Mouse (Mus musculus): ENCODE measurements around the gene Pbld1.

Pbld1 gene

DNA sequence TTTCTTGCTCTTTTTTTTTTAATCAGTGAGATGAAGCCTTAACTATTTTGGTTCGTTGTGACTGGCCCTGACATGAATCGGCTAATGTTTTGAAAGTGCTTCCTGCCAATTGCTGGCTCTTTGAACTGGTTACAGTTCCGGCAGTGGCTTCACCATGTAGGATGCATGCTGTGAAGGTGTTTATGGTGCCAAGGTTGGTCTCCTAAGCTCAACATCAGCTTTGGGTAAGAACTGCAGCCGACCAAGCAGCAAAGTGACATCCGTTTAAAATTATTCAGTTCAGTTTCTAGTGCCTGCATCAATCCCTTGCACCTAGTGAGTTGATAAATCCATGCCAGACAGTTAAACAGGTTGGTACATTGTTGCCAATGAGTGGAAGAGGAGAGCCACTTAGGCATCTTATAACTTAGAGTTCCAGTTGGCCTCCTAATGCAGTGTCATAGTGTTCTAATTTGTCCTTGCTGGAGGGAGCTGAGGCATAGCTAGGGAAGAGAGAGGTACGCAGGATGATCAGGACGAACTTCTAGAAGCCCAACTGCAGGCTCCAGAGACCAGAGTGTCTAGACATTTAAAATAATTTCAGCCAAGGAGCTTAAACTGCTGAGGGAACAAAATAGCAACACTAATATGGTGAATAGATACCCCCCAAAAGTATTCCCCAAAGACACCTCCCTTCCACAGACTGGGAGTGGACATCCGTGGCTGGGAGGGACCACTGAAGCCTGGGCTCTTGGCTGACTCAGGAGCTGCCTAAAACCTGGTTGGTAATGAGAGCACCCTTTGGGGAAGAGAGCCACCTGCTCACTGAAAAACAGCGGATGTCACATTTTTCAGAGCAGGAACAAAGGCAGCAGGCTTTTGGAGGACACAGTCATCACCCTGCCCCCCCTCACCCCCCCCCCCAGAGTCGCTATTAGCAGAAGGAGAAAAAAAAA lies 32.9 kb downstream of the Pbld1 start:
- DNase-seq (ENCODE audit: low read depth): peak; percentile 52

DNA sequence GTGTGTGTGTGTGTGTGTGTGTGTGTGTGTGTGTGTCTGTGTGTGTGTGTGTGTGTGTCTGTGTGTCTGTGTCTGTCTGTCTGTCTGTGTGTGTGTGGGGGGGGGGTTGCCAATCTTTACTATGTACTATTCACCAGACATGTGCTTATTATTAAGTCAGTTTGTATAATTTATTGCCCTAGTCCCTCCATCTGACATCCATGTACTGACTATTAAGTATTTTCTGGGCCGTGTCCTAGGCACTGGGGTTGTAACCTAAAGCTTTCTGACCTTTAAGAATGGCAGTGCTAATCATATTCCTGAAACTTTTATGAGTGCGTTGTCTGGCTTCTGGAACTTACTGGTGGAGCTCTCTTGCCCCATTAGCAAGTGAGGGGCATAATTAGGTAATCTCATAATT lies 36.8 kb downstream of the Pbld1 start:
- DNase-seq (ENCODE audit: low read depth): no peak

DNA sequence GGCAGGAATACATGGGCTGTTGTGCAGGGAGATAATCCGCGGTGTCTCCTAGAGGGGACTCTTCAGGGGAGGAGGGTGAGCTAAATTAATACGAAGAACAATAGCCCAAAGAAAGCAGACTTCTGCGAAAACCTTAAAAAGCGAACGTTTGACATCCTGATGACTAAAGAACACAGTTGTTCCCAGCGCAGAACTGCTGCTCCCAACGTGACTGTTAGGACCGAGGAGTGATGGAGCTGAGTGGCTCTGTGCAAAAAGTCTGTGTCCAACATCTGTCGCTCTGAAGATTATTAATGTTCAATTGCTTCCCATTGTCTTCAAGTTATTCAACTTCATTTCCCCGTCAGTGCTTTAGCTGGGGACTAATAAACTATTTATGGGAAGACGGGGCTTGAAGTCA lies 38.2 kb downstream of the Pbld1 start:
- DNase-seq (ENCODE audit: low read depth): no peak

DNA sequence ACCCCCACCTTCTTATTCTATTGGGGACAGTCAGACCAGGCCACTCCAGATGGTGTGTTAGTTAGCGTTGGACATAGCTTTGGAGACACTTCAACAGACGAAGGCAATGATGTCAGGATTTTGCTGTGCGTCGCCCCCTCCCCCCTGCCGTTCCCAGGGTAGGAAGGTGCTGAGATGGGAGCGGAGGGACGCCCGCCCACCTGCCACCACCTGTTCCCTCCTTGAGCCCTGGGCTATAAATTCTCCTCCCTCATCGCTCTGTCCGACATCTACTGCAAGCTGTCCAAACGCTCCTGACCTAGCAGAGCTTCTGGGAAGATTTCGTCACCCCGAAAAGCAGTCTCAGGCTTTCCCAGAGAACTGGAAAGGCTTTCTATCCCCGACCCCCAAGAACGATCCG lies 39.6 kb downstream of the Pbld1 start, which contains the start of gene Atoh7:
Atoh7 (plus strand) TSS at position 131 of the 400 bp plus-strand sequence.
- no peak for DNase-seq (ENCODE audit: low read depth)

DNA sequence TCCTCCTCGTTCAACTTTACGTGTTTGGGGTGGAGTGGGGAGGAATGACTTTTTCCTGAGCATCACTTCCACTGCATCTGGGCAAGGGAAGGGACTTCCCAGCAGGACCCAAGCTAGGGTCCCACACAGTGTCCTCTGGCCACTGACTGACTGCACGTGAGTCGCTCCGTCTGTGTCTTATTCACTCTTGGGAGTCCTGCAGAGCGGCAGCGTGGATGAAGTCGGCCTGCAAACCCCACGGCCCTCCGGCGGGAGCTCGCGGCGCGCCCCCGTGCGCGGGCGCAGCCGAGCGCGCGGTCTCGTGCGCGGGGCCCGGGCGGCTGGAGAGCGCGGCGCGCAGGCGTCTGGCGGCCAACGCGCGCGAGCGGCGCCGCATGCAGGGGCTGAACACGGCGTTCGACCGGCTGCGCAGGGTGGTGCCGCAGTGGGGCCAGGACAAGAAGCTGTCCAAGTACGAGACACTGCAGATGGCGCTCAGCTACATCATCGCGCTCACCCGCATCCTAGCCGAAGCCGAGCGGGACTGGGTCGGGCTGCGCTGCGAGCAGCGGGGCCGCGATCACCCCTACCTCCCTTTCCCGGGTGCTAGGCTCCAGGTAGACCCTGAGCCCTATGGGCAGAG lies 40.1 kb downstream of the Pbld1 start:
- no peak for DNase-seq (ENCODE audit: low read depth)

DNA sequence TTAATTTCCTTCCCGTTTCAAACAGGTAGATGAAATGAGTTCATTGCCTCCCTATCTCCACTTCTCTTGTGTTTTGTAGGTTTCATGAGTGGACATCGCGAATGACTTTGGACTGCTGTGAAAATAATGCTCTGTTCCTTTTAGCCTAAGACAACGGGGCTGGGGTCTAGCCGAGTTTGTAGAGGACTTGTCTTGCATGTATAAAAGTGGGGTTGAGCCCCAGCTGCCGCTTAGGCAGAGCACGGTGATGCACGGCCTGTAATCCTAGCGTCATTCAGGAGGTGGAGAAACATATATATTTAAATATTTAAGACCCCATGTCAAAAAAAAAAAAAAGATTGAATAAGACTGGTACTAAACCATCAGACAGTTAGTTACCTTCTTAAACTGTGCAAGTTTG lies 40.7 kb downstream of the Pbld1 start:
- no peak for DNase-seq (ENCODE audit: low read depth)

DNA sequence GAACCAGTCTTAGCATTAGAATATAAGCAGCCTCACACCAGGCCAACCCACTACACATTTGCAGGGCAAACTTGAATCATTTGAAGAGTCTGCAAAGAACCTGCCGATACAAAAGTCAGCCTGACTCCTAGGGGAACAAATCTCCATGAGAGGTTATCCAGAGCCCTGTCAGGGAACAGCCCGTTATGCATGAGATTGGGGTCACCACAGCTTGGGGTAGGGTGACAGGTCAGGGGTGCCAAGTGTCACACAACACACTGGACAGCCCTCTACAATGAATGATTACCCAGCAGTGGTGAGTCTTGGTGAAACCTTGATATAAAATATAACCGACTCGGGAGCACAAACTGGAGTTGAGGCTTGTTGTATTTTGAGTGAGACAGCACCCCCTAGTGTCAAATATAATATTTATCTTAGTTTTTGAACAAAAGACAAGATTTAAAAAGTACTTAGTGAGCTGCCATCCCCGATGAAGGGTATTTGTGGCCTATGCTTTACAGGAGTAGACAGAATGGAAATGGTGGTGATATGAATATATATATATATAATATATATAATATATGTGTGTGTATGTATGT lies 53.2 kb downstream of the Pbld1 start:
- peak; percentile 74 for DNase-seq (ENCODE audit: low read depth)

DNA sequence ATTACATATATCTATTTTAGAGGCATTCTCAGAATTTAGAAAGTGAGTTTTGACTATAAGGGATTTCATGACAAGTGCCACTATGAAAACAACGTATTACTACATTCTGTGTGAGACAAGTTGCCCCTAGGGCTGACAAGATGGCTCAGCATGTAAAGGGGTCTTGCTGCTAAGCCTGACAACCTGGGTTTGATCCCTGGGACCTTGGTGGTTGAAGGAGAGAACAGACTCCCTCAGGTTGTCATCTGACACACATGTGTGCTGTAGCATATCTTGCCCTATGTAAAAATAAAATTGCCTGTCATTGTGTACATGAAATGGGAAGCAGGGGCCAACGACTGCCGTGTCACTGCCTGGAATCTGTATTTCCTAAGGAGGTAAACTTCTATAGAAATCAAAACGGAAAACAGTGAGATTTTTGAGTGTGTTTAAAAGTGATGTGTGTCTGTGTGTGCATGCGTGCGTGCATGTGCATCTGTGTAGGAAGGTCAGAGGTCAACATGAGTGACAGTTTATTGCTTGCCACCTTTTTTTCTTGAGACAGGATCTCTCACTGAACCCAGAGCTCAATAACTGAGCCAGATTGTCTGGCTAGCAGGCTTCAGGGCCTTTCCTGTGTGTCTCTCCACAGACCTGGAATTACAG lies 53.9 kb downstream of the Pbld1 start:
- no peak for DNase-seq (ENCODE audit: low read depth)

DNA sequence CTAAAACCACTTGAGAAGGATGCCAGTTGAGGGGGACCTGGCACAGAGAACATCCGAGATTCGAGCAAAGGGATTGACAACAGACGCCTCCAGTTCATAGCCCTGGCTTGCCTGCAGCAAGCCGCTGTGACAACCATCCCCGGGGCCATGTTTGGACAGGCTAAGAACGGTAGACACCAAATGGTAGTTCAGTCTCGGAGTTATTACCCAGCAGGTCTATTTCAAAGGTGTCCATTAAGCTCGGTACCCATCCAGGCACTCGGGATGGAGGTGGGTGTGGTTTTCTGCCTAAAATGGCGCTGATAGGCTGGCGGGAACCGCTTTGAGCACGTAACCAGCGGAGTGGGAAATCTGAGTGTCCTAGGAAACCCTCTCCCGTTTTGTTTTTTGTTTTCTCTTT lies 55.9 kb downstream of the Pbld1 start:
- no peak for DNase-seq (ENCODE audit: low read depth)

DNA sequence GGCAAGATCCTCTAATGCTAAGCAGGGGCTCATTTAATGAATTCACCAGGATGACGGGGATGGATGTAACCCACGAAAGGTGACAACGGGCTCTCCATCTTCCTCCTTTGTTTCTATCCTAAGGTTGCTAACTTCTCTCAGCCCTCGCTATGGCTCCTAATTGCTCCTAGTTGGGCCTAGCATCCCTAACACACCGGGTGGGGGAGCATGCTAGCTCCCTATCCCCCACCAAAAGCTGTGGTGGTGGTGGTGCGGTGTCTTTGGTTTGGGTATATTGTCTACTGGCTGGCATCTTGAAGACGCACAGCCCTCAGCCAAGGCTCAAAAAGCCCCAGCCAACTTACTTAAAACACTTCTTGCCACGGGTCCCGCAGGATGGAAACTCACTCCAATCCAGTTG lies 56.4 kb downstream of the Pbld1 start:
- DNase-seq (ENCODE audit: low read depth): no peak

DNA sequence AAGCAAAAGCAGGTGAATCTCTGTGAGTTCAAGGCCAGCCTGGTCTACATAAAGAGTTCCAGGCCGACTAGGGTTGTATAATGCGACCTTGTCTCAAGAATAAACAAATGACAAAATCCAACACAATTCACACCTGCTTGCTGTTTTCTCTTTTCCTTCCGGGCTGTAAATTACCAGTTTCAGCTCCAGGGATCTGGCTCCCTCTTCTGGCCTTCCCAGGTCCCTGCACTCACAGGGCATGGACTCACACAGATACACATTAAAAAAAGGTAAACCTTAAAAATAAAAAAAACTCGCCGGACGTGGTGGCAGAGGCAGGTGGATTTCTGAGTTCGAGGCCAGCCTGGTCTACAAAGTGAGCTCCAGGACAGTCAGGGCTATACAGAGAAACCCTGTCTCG lies 57.6 kb downstream of the Pbld1 start:
- DNase-seq (ENCODE audit: low read depth): no peak

DNA sequence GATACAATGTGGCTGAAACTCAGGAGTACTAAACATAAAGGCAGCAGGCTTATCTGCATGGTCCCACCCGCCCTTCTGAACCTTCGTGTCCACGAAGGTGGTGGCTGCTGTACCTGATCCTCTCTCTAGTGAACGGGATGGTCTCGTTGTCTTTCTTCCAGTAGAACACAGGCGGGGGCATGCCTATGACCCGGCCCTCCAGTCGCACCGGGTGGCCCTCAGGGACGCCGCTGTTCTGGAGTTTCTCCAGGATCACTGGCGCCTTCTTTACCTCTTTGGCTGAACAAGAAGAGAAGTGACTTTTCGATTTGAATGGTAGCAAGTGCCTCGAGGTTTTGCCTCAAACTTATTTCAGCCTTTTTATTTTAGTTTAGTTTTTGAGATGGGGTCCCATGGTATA lies 60.0 kb downstream of the Pbld1 start:
- DNase-seq (ENCODE audit: low read depth): no peak

DNA sequence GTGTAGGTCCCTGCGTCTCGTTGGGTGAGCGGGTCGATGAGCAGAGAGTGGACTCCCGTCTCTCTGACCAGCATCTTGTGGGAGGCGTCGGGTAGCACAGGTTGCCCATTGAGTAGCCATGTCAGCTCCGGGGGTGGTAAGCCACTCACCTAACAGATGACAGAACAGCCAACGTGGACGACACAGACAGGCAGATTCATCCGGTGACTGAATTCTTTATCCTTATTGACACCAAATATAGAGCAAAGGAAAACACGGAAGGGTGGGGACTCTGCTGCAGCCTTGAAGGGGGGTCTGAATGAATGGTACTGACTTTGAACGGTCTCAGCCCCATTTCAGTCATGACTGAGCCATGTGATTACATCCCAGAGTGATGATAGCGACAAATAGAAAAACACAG lies 62.0 kb downstream of the Pbld1 start:
- DNase-seq (ENCODE audit: low read depth): no peak

DNA sequence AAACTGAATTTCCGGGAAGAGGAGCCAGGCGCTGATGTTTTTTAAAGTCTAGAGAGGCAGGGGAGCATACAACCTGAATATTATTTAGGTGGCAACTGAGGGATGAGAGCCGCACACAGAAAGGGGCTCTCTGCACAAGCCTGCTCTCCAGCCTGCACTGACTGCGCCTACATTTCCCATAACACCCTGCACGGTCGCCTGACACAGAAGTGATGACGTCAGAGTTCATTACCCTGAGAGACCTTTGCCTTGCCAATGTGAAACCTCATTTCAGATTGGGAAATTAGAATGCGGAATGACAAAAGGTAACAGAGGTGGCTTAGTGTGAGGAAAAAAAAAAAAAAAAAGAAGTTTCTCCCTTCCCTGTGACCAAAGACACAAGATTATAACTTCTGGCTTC lies 62.6 kb downstream of the Pbld1 start:
- DNase-seq (ENCODE audit: low read depth): no peak

DNA sequence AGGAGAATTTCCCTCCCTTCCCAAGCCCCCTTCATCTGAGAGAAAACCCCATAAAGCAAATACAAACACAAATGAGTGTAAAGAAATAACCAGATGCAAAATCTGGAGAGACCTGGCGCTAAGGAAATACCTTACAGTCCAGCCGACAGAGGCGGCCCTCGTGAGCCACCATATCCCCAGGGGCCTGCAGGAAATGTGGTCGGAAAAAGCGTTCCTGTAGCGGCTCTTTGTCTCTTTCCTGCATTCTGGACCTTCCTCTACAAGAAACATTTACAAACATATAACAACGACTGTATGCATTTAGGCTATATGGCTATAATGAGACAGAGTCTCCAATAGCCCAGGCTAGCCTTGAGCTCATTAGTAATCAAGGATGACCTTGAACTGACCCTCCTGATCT lies 63.2 kb downstream of the Pbld1 start:
- no peak for DNase-seq (ENCODE audit: low read depth)

DNA sequence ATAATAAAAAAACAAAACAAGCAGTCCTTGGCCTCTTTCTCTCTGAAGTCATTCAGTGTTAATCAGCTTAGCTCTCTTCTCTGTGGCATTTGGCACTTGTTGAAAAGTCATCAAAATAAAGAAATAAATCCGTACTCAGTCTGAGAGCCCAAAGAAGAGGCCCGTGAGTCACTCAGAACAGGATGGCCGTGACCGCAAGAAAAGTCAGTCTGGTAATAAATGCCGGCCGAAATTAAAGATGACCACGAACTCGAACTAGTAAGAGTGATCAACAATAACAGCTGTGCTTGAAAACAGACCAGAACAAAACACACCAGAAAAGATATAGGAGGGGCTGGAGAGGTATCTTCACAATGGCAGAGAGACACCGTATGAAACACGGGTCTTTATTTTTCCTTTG lies 64.1 kb downstream of the Pbld1 start:
- no peak for DNase-seq (ENCODE audit: low read depth)

DNA sequence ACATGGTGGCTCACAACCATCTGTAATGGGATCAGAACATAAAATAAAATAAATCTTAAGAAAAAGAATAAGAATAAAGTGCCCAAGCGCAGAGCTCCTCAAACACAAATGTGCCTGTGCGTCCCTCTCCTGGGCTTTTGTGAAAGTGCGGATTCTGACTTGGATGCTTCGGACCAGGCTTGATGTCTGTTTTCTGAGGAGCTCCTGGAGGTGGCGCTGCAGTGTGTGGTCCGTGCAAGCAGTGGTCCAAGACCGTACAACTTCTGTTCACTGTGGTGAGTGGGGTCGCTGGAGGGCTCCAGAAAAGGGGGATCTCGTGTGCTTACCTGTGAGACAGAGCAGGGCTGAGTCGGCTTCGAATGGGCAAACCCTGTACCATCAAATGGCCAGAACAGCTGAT lies 65.4 kb downstream of the Pbld1 start:
- no peak for DNase-seq (ENCODE audit: low read depth)

DNA sequence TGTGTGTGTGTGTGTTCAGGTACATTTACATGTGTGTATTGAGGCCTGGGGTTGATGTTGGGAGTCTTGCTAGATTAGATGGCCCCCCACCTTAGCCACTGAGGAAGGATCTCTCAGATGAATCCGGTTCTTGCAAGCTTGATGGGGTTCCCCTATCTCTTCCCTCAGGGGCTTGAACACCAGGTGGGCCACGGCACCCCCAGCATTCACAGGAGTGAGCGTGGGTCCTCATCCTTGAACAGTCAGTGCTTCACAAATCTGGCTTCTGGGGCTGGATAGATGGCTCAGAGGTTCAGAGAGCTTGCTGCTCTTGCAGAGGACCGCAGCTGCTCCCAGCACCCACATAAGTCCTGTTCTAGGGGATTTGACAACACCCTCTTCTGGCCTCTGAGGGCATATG lies 66.2 kb downstream of the Pbld1 start:
- DNase-seq (ENCODE audit: low read depth): no peak

DNA sequence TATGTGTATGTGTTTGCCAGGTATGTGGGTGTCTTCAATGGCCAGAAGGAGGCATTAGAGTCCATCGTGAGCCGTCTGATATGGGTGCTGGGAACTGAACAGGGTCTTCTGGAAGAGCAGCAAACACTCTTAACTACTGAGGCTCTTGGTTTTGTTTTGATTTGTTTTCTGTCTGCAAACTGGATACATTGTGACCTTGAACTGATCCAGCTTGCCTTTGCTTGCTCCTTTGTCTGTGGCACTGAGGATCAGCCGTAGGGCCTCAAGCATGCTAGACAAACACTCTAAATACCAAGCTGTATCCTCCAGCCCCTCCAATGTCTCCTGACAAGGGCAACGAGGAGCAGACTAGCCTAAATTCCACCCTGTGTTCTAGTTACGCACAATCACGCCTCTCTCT lies 67.2 kb downstream of the Pbld1 start:
- DNase-seq (ENCODE audit: low read depth): no peak

Data from naive thymus-derived CD4-positive, alpha-beta T cell, adult 2 months (primary cell).